Mouse (Mus musculus): ENCODE data around the gene Gm10471. TPM values are rescaled to one million over a fixed set of nuclear protein-coding genes. Genes with fewer than 3 reads are reported as not detected.
"Not testable (repeated sequence)": the region's sequence is repeated elsewhere in the genome, so short reads cannot be mapped to it uniquely, and the experiment has no call there.

Gene Gm10471
- not detected in 2 replicates for total RNA-seq (2014; rRNA removed)
- polyA plus RNA-seq (2015; fragmentation: Nextera tagmentation; extraction: Ambion mirVana): not detected in 2 replicates

DNA sequence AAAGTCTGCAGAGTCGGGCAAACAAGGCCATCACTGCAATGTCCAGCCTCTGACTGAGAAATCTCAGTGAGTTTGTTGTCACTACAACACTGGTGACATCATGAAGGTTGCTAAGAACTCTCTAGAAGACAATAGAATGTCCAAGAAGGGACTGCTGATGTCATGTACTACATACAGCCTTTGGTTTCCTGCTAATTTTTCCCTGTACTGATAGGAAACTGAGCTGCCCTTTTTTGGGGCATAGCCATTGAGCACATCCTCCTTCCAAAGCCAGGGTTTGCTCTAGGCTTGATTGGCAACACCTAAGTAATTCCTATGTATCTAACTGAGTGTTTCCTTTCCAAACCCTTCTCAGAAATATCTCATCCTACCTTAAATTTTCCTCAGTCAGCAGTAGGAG, at the start of gene Gm10471:
TSS of gene Gm10471 (minus strand) at position 101 of the 400 bp plus-strand sequence.
- H3K9ac ChIP-seq; H3K27ac ChIP-seq (ENCODE audit: low read depth, low read length); H3K27me3 ChIP-seq (ENCODE audit: insufficient read depth, low read length); H3K36me3 ChIP-seq (ENCODE audit: insufficient read depth); H3K9me3 ChIP-seq (ENCODE audit: low read length); H3K4me3 ChIP-seq (ENCODE audit: low read depth, low read length); ATAC-seq; H3K4me1 ChIP-seq (ENCODE audit: insufficient read depth); DNase-seq; H3K4me2 ChIP-seq (ENCODE audit: low read depth): not testable (repeated sequence)
- WGBS: 79% methylated on average over 1 of the region's 1 CpGs

DNA sequence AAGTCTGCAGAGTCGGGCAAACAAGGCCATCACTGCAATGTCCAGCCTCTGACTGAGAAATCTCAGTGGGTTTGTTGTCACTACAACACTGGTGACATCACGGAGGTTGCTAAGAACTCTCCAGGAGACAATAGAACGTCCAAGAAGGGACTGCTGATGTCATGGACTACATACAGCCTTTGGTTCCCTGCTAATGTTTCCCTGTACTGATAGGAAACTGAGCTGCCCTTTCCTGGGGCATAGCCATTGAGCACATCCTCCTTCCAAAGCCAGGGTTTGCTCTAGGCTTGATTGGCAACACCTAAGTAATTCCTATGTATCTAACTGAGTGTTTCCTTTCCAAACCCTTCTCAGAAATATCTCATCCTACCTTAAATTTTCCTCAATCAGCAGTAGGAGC, 32.2 kb upstream of the Gm10471 start, which contains the start of gene Gm10220:
TSS of gene Gm10220 (minus strand) at position 101 of the 400 bp plus-strand sequence.
- not testable (repeated sequence) for H3K27ac ChIP-seq (ENCODE audit: low read depth, low read length); H3K4me2 ChIP-seq (ENCODE audit: low read depth); H3K4me3 ChIP-seq (ENCODE audit: low read depth, low read length); ATAC-seq; H3K9me3 ChIP-seq (ENCODE audit: low read length); DNase-seq; H3K9ac ChIP-seq; H3K4me1 ChIP-seq (ENCODE audit: insufficient read depth); H3K27me3 ChIP-seq (ENCODE audit: insufficient read depth, low read length); H3K36me3 ChIP-seq (ENCODE audit: insufficient read depth)
- WGBS: no CpG with 5 or more reads among the region's 3 CpGs

DNA sequence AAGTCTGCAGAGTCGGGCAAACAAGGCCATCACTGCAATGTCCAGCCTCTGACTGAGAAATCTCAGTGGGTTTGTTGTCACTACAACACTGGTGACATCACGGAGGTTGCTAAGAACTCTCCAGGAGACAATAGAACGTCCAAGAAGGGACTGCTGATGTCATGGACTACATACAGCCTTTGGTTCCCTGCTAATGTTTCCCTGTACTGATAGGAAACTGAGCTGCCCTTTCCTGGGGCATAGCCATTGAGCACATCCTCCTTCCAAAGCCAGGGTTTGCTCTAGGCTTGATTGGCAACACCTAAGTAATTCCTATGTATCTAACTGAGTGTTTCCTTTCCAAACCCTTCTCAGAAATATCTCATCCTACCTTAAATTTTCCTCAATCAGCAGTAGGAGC, 16.2 kb upstream of the Gm10471 start, which contains the start of gene 5031410I06Rik:
TSS of gene 5031410I06Rik (minus strand) at position 101 of the 400 bp plus-strand sequence.
- H3K36me3 ChIP-seq (ENCODE audit: insufficient read depth); H3K4me3 ChIP-seq (ENCODE audit: low read depth, low read length); H3K4me1 ChIP-seq (ENCODE audit: insufficient read depth); H3K9ac ChIP-seq; H3K27ac ChIP-seq (ENCODE audit: low read depth, low read length); ATAC-seq; H3K4me2 ChIP-seq (ENCODE audit: low read depth); H3K9me3 ChIP-seq (ENCODE audit: low read length); H3K27me3 ChIP-seq (ENCODE audit: insufficient read depth, low read length); DNase-seq: not testable (repeated sequence)
- WGBS: no CpG with 5 or more reads among the region's 3 CpGs

DNA sequence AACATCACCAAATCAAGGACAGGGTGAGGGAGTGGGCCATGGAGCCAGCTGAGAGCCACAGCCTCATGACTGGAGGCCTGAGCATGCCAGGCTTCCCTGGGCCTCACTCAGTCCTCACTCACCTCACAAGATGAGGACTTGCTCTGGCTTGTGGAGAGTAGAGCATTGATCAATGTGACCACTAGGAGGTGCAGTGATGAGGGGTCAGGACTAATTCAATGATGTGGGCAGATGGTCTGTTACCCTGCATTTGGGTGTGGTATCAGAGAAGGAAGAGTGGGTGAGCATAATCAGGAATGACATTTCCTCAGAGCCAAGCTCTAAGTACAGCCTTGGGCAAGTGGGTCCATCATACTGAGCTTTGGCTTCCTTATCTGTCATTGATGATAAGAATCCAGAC, 10.1 kb downstream of the Gm10471 start:
- not testable (repeated sequence) for H3K9ac ChIP-seq; H3K36me3 ChIP-seq (ENCODE audit: insufficient read depth); ATAC-seq; H3K9me3 ChIP-seq (ENCODE audit: low read length); DNase-seq; H3K27me3 ChIP-seq (ENCODE audit: insufficient read depth, low read length); H3K4me1 ChIP-seq (ENCODE audit: insufficient read depth); H3K4me2 ChIP-seq (ENCODE audit: low read depth); H3K4me3 ChIP-seq (ENCODE audit: low read depth, low read length); H3K27ac ChIP-seq (ENCODE audit: low read depth, low read length)

DNA sequence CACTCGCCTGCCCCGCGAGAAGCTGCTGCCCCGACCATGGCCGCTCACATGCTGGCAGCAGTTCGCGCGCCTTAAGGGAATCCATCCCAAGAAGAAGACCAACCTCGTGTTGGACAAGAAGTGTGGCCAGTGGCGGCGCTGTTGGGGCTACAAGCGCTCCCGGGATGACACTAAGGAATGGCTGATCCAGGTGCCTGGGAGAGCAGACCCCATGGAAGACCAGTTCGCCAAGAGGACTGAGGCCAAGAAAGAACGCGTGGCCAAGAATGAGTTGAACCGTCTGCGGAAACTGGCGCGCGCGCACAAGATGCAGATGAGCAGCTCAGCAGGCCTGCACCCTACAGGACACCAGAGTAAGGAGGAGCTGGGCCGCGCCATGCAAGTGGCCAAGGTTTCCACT, 18.4 kb downstream of the Gm10471 start:
- TF ChIP-seq CTCF (IDR thresholded peaks at IDR 0.05; ENCODE audit: low read depth): no peak
- ATAC-seq (no peak), DNase-seq (no peak)
- WGBS: 89% methylated on average over 24 of the region's 24 CpGs
- no peaks in the 10 kb centered on the region for H3K27me3 ChIP-seq (ENCODE audit: insufficient read depth, low read length)
- H3K4me2 ChIP-seq (ENCODE audit: low read depth): no peak overlapping the region
- no peak overlapping the region for H3K9ac ChIP-seq
- no peaks in the 10 kb centered on the region for H3K4me1 ChIP-seq (ENCODE audit: insufficient read depth)
- H3K9me3 ChIP-seq (ENCODE audit: low read length): no peaks in the 10 kb centered on the region
- H3K4me3 ChIP-seq (ENCODE audit: low read depth, low read length): no peak overlapping the region
- no peak overlapping the region for H3K27ac ChIP-seq (ENCODE audit: low read depth, low read length)
- H3K36me3 ChIP-seq (ENCODE audit: insufficient read depth): no peaks in the 10 kb centered on the region

DNA sequence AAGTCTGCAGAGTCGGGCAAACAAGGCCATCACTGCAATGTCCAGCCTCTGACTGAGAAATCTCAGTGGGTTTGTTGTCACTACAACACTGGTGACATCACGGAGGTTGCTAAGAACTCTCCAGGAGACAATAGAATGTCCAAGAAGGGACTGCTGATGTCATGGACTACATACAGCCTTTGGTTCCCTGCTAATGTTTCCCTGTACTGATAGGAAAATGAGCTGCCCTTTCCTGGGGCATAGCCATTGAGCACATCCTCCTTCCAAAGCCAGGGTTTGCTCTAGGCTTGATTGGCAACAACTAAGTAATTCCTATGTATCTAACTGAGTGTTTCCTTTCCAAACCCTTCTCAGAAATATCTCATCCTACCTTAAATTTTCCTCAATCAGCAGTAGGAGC, 30.6 kb downstream of the Gm10471 start, which contains the start of gene Gm7347:
TSS of gene Gm7347 (minus strand) at position 101 of the 400 bp plus-strand sequence.
- H3K9me3 ChIP-seq (ENCODE audit: low read length); H3K9ac ChIP-seq; DNase-seq; H3K4me3 ChIP-seq (ENCODE audit: low read depth, low read length); H3K27ac ChIP-seq (ENCODE audit: low read depth, low read length); H3K4me1 ChIP-seq (ENCODE audit: insufficient read depth); H3K27me3 ChIP-seq (ENCODE audit: insufficient read depth, low read length); ATAC-seq; H3K36me3 ChIP-seq (ENCODE audit: insufficient read depth); H3K4me2 ChIP-seq (ENCODE audit: low read depth): not testable (repeated sequence)
- no CpG with 5 or more reads among the region's 2 CpGs for WGBS

DNA sequence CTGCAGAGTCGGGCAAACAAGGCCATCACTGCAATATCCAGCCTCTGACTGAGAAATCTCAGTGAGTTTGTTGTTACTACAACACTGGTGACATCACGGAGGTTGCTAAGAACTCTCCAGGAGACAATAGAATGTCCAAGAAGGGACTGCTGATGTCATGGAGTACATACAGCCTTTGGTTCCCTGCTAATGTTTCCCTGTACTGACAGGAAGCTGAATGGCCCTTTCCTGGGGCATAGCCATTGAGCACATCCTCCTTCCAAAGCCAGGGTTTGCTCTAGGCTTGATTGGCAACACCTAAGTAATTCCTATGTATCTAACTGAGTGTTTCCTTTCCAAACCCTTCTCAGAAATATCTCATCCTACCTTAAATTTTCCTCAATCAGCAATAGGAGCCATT, 49.6 kb downstream of the Gm10471 start, which contains the start of gene Speer4a:
TSS of gene Speer4a (minus strand) at position 101 of the 400 bp plus-strand sequence.
- H3K4me1 ChIP-seq (ENCODE audit: insufficient read depth); H3K36me3 ChIP-seq (ENCODE audit: insufficient read depth); H3K27me3 ChIP-seq (ENCODE audit: insufficient read depth, low read length); H3K9ac ChIP-seq; H3K4me3 ChIP-seq (ENCODE audit: low read depth, low read length); H3K27ac ChIP-seq (ENCODE audit: low read depth, low read length); H3K4me2 ChIP-seq (ENCODE audit: low read depth); DNase-seq; H3K9me3 ChIP-seq (ENCODE audit: low read length); ATAC-seq: not testable (repeated sequence)
- 73% methylated on average over 2 of the region's 2 CpGs for WGBS

Other genes with a start within 250 kb of the Gm10471 start
- gene Gm21663, start 146.9 kb downstream of the Gm10471 start, total RNA-seq (2014; rRNA removed): 0.10 TPM in 1 of 2 replicates, not detected in the other
- not detected in 2 replicates for gene Gm21663, start 146.9 kb downstream of the Gm10471 start, polyA plus RNA-seq (2015; fragmentation: Nextera tagmentation; extraction: Ambion mirVana)
- not detected in 2 replicates for gene Gm21671, start 134.9 kb downstream of the Gm10471 start, total RNA-seq (2014; rRNA removed)
- gene Gm21671, start 134.9 kb downstream of the Gm10471 start, polyA plus RNA-seq (2015; fragmentation: Nextera tagmentation; extraction: Ambion mirVana): 0.12 TPM in 1 of 2 replicates, not detected in the other
- not detected in 2 replicates for gene Gm21680, start 116.6 kb downstream of the Gm10471 start, total RNA-seq (2014; rRNA removed)
- gene Gm21680, start 116.6 kb downstream of the Gm10471 start, polyA plus RNA-seq (2015; fragmentation: Nextera tagmentation; extraction: Ambion mirVana): 0.07 TPM in 1 of 2 replicates, not detected in the other
- gene Gm21698, start 100.6 kb downstream of the Gm10471 start, total RNA-seq (2014; rRNA removed): not detected in 2 replicates
- gene Gm21698, start 100.6 kb downstream of the Gm10471 start, polyA plus RNA-seq (2015; fragmentation: Nextera tagmentation; extraction: Ambion mirVana): 0.17 TPM in 1 of 2 replicates, not detected in the other
- gene Gm1979, start 84.5 kb downstream of the Gm10471 start, total RNA-seq (2014; rRNA removed): not detected in 2 replicates
- 0.15 TPM in 1 of 2 replicates, not detected in the other for gene Gm1979, start 84.5 kb downstream of the Gm10471 start, polyA plus RNA-seq (2015; fragmentation: Nextera tagmentation; extraction: Ambion mirVana)
- gene Gm5862, start 66.4 kb downstream of the Gm10471 start, total RNA-seq (2014; rRNA removed): not detected in 2 replicates
- gene Gm5862, start 66.4 kb downstream of the Gm10471 start, polyA plus RNA-seq (2015; fragmentation: Nextera tagmentation; extraction: Ambion mirVana): 0.11 TPM in 1 of 2 replicates, not detected in the other
- 0.05 TPM in 1 of 2 replicates, not detected in the other for gene Speer4a, start 49.7 kb downstream of the Gm10471 start, total RNA-seq (2014; rRNA removed)
- 0.08 TPM in 1 of 2 replicates, not detected in the other for gene Speer4a, start 49.7 kb downstream of the Gm10471 start, polyA plus RNA-seq (2015; fragmentation: Nextera tagmentation; extraction: Ambion mirVana)
- not detected in 2 replicates for gene Gm7347, start 30.7 kb downstream of the Gm10471 start, total RNA-seq (2014; rRNA removed)
- gene Gm7347, start 30.7 kb downstream of the Gm10471 start, polyA plus RNA-seq (2015; fragmentation: Nextera tagmentation; extraction: Ambion mirVana): 0.05 TPM in 1 of 2 replicates, not detected in the other
- gene 5031410I06Rik, start 16.1 kb upstream of the Gm10471 start, total RNA-seq (2014; rRNA removed): not detected in 2 replicates
- gene 5031410I06Rik, start 16.1 kb upstream of the Gm10471 start, polyA plus RNA-seq (2015; fragmentation: Nextera tagmentation; extraction: Ambion mirVana): 0.15 and 0.21 TPM in 2 replicates
- gene Gm10220, start 32.1 kb upstream of the Gm10471 start, total RNA-seq (2014; rRNA removed): not detected in 2 replicates
- not detected in 2 replicates for gene Gm10220, start 32.1 kb upstream of the Gm10471 start, polyA plus RNA-seq (2015; fragmentation: Nextera tagmentation; extraction: Ambion mirVana)
- gene Gm7361, start 168.4 kb upstream of the Gm10471 start, total RNA-seq (2014; rRNA removed): 0.46 and 0.90 TPM in 2 replicates
- 0.11 and 0.22 TPM in 2 replicates for gene Gm7361, start 168.4 kb upstream of the Gm10471 start, polyA plus RNA-seq (2015; fragmentation: Nextera tagmentation; extraction: Ambion mirVana)

Data from forebrain, postnatal 0 days (tissue).